Mouse (Mus musculus): Measurements from ENCODE around the gene Cyb5d1.

The Cyb5d1 gene

DNA sequence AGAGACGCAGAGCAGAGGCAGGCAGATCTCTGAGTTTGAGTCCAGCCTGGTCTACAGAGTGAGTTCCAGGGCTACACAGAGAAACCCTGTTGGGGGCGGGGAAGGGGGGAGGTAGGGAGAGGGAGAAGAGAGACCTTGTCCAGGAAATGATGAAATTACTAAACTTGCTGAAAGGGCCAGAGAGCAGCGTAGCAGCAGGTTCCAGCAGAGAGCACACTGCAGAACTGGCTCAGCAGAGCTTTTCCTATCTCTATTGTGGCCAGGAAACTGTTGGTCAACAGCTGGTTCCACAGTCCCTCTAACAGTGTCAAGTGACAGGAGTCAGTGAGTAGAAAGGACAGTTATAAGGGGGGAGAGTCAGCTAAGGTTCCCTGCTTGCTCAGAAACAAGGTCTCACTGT lies 15.8 kb downstream of the Cyb5d1 start:
- DNase-seq (ENCODE audit: low spot score) = no peak

- DNase-seq (ENCODE audit: low spot score) = no peak
Measured at GRCm38 (mm10) chr11:69377766-69378165, 17.7 kb downstream of the Cyb5d1 start.

DNA sequence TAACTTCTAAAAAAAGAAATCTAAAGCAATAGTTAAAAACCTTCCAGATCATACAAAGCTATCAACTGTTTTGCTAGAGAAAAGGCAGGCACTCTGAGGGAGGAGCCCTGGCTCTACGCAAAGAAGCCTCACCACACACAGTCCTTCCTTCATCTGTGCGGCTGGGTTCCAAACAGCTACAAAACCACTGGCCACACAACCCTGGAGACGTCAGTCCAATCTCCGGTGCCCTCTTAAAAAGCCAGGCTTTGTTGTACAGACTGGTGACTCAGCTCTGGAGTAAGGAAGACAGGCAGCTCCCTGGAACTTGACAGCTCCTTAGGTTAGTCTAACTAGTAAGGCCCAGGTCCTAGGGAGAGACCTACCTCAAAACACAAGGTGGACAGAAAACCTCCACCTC lies 19.8 kb downstream of the Cyb5d1 start:
- DNase-seq (ENCODE audit: low spot score) = no peak

GRCm38 (mm10) chr11:69373223-69373965 lies 22.0 kb downstream of the Cyb5d1 start:
- DNase-seq (ENCODE audit: low spot score) = no peak

GRCm38 (mm10) chr11:69372780-69373170 lies 22.7 kb downstream of the Cyb5d1 start:
- no peak for DNase-seq (ENCODE audit: low spot score)

DNA sequence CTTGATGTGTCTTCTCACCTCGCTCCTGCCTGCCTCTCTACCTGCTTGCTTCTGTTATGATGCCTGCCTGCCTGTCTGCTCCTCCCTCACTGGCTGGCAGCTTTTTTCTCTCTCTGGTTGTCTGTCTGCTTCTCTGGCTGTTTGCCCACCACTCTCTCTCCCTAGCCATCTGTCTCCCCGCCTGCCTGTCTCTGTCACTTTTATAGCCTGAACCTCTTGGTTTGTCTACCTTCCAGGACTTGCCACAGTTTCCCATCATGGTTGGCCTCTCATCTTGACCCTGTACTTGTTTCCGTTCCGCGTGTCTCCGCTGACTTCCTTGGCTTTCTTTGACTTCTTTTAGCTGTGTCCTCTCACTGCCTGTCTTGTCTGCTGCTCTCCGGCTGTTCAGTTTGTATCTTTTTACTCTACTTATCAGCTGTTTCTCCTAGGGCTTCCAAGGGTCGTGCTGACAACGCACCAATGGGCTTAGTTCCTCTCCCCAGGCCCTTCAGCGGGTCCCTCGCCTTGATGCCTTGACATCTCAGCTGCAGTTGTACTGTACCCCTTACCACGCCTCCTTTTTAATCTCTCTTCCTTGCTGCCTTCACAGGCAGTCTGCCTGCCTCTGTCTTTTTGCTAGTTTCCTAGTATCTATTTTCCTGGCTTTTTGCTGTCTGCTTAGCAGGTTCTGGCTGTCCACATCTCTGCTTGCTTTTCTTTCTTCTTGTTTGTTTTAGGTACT lies 23.2 kb downstream of the Cyb5d1 start:
- DNase-seq (ENCODE audit: low spot score) = no peak

- no peak for DNase-seq (ENCODE audit: low spot score)
Measured at GRCm38 (mm10) chr11:69371601-69372000, 23.8 kb downstream of the Cyb5d1 start.

DNA sequence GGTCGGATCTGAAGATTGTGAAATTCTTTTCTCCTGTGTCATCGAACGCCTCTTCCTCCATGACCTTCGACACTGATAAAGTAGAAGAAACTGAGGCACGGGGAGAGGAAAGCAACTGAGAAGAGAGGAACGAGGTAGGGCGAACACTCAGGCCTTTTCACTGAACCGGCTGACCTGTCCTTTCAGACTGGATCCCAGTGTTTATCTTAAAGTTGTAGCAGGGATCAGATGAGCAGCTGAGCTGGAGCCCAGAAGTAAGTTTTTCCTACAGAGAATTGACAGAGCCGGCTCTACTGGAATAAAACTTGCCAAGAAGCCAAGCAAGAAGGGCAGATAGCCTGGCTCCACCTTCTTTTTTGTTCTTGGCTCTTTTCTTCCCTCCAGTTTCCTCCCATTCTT lies 24.6 kb downstream of the Cyb5d1 start:
- no peak for DNase-seq (ENCODE audit: low spot score)

- DNase-seq (ENCODE audit: low spot score) = no peak
Measured at GRCm38 (mm10) chr11:69369990-69370816, 25.2 kb downstream of the Cyb5d1 start.

GRCm38 (mm10) chr11:69369215-69369989 lies 26.0 kb downstream of the Cyb5d1 start, which contains the start of gene Chd3:
Chd3 (minus strand) TSS chr11:69369406.
- DNase-seq (ENCODE audit: low spot score) = no peak

DNA sequence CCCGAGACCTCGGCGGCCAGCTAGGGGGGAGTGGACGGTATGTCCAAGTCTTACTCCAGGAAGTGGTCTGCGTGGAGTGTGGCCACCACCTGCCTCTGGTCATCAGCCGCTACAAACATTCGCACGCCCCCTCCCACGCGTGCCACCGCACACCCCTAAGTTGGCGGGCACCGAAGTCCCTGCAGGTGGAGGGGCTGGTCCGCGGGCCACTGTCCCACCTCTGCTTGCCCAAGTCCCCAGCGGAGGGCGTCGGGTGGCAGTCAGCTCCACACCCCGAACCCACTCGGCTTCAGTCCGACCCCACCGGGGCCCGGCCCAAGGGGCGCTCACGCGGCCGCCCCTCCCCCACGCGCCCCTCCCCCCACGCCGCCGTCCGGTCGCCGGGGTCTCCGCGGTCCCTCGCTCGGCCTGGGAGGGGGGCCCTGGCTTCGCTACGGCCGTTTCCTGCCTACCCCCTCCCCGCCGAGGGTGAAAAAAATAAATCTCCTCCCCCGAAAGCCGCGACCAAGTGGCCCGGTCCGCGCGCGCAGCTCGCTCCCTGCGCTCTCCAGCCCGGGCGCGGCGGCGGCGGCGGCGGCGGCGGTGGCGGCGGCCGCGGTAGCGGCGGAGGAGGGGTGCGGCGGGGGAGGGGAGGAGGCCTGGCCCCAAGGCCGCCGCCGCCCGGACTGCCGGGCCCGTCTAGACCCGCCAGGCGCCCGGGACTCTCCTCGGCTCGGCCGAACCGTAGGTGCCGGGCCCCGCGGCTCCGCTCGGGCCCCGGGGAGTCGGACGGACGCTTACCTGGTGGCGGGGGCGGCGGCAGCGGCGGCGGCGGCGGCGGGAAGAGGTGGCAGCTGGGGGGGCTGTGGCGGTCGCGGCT lies 26.8 kb downstream of the Cyb5d1 start:
- DNase-seq (ENCODE audit: low spot score) = peak; percentile 69

GRCm38 (mm10) chr11:69367616-69368355 lies 27.6 kb downstream of the Cyb5d1 start:
- peak; percentile 75 for DNase-seq (ENCODE audit: low spot score)

GRCm38 (mm10) chr11:69366855-69367615 lies 28.4 kb downstream of the Cyb5d1 start:
- no peak for DNase-seq (ENCODE audit: low spot score)

DNA sequence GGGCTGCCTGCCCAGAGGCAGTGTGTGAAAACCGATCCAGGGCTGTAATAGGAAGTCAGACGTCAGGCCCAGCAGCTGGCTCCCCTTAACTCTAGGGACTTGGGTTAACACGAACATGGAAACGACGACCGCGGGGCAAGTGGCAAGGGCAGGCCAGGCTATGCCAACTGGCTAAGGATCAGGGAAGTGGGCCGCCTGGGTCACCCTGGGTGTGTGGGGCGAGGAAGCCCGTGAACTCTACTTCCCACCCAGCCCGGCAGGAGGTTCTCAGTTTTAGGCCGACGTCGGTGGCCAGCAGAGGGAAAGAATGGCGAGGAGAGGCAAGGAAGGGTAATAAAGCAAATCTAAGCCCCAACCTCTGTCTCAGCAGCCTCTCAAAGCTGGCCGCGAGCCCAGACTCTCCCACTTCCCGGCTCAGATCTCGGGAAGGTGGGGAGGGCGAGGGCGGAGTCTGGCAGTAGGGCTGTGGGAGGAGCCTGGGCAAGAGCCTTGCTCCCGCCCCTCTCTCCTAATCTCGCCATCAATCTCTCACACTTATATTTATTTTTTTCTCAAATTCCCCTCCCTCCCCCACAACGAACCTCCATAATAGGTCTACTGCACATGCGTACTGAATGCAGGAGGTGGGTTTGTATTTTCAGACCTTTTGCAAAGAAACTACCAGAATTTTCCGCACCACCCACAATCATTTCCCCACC lies 29.1 kb downstream of the Cyb5d1 start:
- peak; percentile 98 for DNase-seq (ENCODE audit: low spot score)

GRCm38 (mm10) chr11:69365722-69366121 lies 29.7 kb downstream of the Cyb5d1 start:
- DNase-seq (ENCODE audit: low spot score) = no peak

DNA sequence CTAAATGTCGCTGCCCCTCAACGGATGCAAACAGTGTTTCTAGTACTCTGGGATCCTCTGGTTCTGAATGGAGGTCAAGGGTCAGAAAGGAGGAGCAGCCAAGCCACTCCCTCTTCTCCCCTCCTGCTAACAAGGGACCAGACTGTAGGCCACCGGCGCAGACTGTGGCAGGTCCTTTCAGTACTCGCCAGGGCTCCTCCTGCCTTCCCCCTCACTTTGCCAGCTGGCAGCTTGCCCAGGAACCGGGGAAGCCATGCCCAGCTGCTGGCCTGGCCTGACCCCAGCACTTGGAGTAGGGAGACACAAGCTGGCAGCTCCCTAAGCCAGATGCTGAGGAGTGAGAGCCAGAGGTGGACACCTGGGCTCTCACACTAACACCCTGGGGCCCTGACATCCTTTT lies 30.5 kb downstream of the Cyb5d1 start:
- DNase-seq (ENCODE audit: low spot score) = peak; percentile 99

- no peak for DNase-seq (ENCODE audit: low spot score)
Measured at GRCm38 (mm10) chr11:69364376-69364775, 31.1 kb downstream of the Cyb5d1 start.

GRCm38 (mm10) chr11:69362479-69362878 lies 33.0 kb downstream of the Cyb5d1 start:
- no peak for DNase-seq (ENCODE audit: low spot score)

DNA sequence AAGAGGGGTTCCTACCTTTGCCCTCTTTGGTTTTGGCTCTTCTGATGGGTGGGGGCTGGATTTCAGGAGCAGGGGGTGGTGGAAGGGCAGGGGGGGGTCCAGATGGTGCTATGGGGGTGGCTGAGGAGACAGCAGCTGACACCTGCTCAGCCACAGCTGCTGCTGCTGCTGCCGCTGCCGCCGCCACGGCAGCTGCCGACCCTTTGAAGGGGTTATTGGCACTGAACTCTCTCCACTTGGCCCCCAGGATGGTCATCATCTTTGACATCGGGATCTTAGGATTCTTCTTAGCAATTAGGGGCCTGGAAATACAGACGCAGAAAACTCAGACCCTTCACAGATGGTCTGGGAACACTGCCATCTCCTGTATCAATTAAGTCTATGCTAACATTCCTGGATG lies 33.4 kb downstream of the Cyb5d1 start:
- no peak for DNase-seq (ENCODE audit: low spot score)

Measured in testis, postnatal 10 days (tissue).